Mouse (Mus musculus) liver, adult 2 months (tissue): Measurements from ENCODE around the gene Chd5. TPM values are rescaled to one million over a fixed set of nuclear protein-coding genes. Genes with fewer than 3 reads are reported as not detected.

ENCODE experiments used
- DNase-seq: peaks from one replicate; pipeline ENCODE4 v3.0.0-alpha.2; 2011; ENCODE audit warnings: low read depth, low spot score; ENCODE audit errors: extremely low read depth
- H3K27ac ChIP-seq: fragments of 200-500 bp; replicated peaks from 2 replicates; pipeline ENCODE4 v1.5.1; 2012; ENCODE audit warnings: low read depth, mild to moderate bottlenecking, control low read depth, inconsistent platforms, low read length; ENCODE audit not compliant: insufficient read depth
- H3K27me3 ChIP-seq: fragments of 200-500 bp; 2 replicates; pipeline ENCODE4 v1.6.1; 2012; ENCODE audit warnings: mild to moderate bottlenecking, moderate library complexity, low read length, inconsistent platforms; ENCODE audit not compliant: control insufficient read depth, insufficient read depth
- H3K36me3 ChIP-seq: fragments of 200-500 bp; 2 replicates; pipeline ENCODE4 v1.6.1; 2012; ENCODE audit warnings: low read length, inconsistent platforms; ENCODE audit not compliant: control insufficient read depth, insufficient read depth
- H3K4me1 ChIP-seq: fragments of 200-500 bp; 2 replicates; pipeline ENCODE4 v1.6.1; 2011; ENCODE audit warnings: low read length; ENCODE audit not compliant: control insufficient read depth, insufficient read depth
- H3K4me3 ChIP-seq: fragments of 200-500 bp; 2 replicates; pipeline ENCODE4 v1.5.1; 2011; ENCODE audit warnings: low read depth, mild to moderate bottlenecking, control low read depth, low read length, moderate library complexity; ENCODE audit not compliant: insufficient read depth
- H3K79me2 ChIP-seq: fragments of 200-500 bp; 2 replicates; pipeline ENCODE4 v1.6.1; 2012; ENCODE audit warnings: inconsistent platforms, mild to moderate bottlenecking, low read length, moderate library complexity; ENCODE audit not compliant: control insufficient read depth, insufficient read depth
- H3K9ac ChIP-seq: fragments of 200-500 bp; 2 replicates; pipeline ENCODE4 v1.6.1; 2012; ENCODE audit warnings: low read depth, mild to moderate bottlenecking, control low read depth, inconsistent platforms, low read length
- CTCF ChIP-seq: fragments of 200-500 bp; IDR thresholded peaks from 2 replicates; pipeline ENCODE4 v1.5.1; 2011; ENCODE audit warnings: low read depth, low read length, control low read depth
- POLR2A ChIP-seq: fragments of 200-500 bp; IDR thresholded peaks from 2 replicates; pipeline ENCODE4 v1.6.1; 2011; ENCODE audit warnings: low read length, control low read depth; ENCODE audit not compliant: insufficient read depth; ENCODE audit errors: extremely low read depth
- WGBS: fragments of 180-500 bp; shearing (Covaris S2); methylation state at CpG from one replicate; pipeline ENCODE4 v1.1.7; 2018; 5-methylcytosine and 5-hydroxymethylcytosine counted together
- polyA plus RNA-seq: library from polyadenylated mRNA; depleted of rRNA; stranded (reverse); fragments of >200 nt; gene quantifications from 2 replicates; pipeline ENCODE4 v1.2.3, GENCODE M21; 2012
- total RNA-seq: library from RNA; depleted of rRNA; stranded (reverse); fragments of >200 nt; gene quantifications from 2 replicates; pipeline ENCODE4 v1.2.3, GENCODE M21; 2014

The Chd5 gene
- total and polyA plus RNA-seq, 2 experiments, result under 0.01 TPM; not detected in 1

- no peak overlapping the region for H3K27ac ChIP-seq
- no peaks in the 10 kb centered on the region for H3K4me1 ChIP-seq
- no peaks in the 10 kb centered on the region for H3K36me3 ChIP-seq
- 6% methylated on average over 14 of the region's 14 CpGs for WGBS
- H3K27me3 ChIP-seq, result peaks cover 14% of the 10 kb centered on the region; the same call in 1 of the 2 replicates
- DNase-seq, result no peak
- no peak for TF ChIP-seq POLR2A
- no peak for TF ChIP-seq CTCF
- H3K9ac ChIP-seq, result no peak overlapping the region
- H3K4me3 ChIP-seq, result no peak overlapping the region
- no peaks in the 10 kb centered on the region for H3K79me2 ChIP-seq
These were observed 26.3 kb upstream of the Chd5 start for GRCm38 (mm10) chr4:152312186-152312585.

DNA sequence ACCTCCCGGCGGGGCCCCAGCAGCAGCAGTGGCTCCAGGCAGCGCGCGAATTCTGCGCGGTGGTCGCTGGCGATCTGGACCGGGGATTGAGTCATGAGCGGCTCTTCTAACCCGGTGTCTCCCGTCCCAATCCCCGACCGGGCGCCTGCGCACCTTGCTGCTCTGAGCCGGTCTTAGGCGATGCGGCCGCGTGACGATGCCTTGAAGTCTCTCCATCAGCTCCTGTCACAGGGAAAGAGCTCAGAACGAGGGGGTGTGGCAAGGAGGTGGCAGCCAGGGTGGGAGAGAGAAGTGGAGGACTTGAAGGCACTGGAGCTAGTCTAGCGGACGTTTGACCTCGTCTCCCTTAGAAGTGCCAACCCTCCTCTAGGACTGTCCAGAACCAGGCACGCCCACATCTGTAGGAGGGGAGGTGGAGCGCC is 25.2 kb upstream of the Chd5 start:
- TF ChIP-seq CTCF (no peak), POLR2A (no peak)
- 2% methylated on average over 29 of the region's 29 CpGs for WGBS
- Histone ChIP-seq H3K4me1 (no peaks in the 10 kb centered on the region), H3K27me3 (peaks cover 14% of the 10 kb centered on the region; the same call in 1 of the 2 replicates), H3K4me3 (no peak overlapping the region), H3K36me3 (no peaks in the 10 kb centered on the region), H3K79me2 (no peaks in the 10 kb centered on the region), H3K9ac (no peak overlapping the region), H3K27ac (no peak overlapping the region)
- no peak for DNase-seq

- no peak for TF ChIP-seq CTCF
- H3K36me3 ChIP-seq, result no peaks in the 10 kb centered on the region
- H3K4me1 ChIP-seq, result peaks cover 3% of the 10 kb centered on the region; the same call in 1 of the 2 replicates
- no peak overlapping the region for H3K27ac ChIP-seq
- no peak overlapping the region for H3K4me3 ChIP-seq
- H3K27me3 ChIP-seq, result peaks cover 14% of the 10 kb centered on the region; the same call in 1 of the 2 replicates
- H3K79me2 ChIP-seq, result no peaks in the 10 kb centered on the region
- DNase-seq, result no peak
- no peak overlapping the region for H3K9ac ChIP-seq
These were observed 24.5 kb upstream of the Chd5 start for GRCm38 (mm10) chr4:152313934-152314333.

- peaks cover 14% of the 10 kb centered on the region; the same call in 1 of the 2 replicates for H3K27me3 ChIP-seq
- TF ChIP-seq CTCF (no peak), POLR2A (no peak)
- no peak for DNase-seq
- no peaks in the 10 kb centered on the region for H3K36me3 ChIP-seq
- peaks cover 3% of the 10 kb centered on the region; the same call in 1 of the 2 replicates for H3K4me1 ChIP-seq
- H3K9ac ChIP-seq, result no peak overlapping the region
- no peak overlapping the region for H3K27ac ChIP-seq
- H3K4me3 ChIP-seq, result no peak overlapping the region
- no peaks in the 10 kb centered on the region for H3K79me2 ChIP-seq
- 3% methylated on average over 43 of the region's 43 CpGs for WGBS
These were observed 22.8 kb upstream of the Chd5 start for GRCm38 (mm10) chr4:152315498-152316213.

DNA sequence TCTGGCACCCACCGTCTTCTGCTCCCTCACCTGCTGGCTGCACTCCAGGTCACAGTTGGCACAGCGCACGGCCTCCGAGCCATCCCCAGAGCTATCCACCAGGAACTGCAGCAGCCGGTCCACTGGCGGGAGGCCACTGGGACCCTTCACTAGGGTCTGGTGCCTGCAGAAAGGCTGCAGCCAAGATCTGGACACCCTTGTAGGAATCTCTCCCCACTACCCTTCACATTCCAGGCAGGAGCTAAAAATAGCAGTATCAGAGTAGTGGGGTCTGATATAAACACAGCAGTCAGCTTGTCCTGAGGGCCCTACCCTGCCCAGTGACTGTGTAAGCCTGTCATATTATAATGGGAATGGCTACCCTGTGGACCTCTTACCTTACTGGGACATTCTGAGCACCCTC is 20.8 kb upstream of the Chd5 start:
- peaks cover 3% of the 10 kb centered on the region; the same call in 1 of the 2 replicates for H3K4me1 ChIP-seq
- H3K79me2 ChIP-seq, result no peaks in the 10 kb centered on the region
- H3K36me3 ChIP-seq, result no peaks in the 10 kb centered on the region
- no peak overlapping the region for H3K9ac ChIP-seq
- DNase-seq, result no peak
- H3K27me3 ChIP-seq, result peaks cover 4% of the 10 kb centered on the region; the same call in 1 of the 2 replicates
- H3K27ac ChIP-seq, result no peak overlapping the region
- WGBS, result 85% methylated on average over 6 of the region's 6 CpGs
- no peak overlapping the region for H3K4me3 ChIP-seq
- no peak for TF ChIP-seq CTCF
- no peak for TF ChIP-seq POLR2A
